Mouse (Mus musculus): Measurements from ENCODE around the gene Fxyd3. TPM values are rescaled to one million over a fixed set of nuclear protein-coding genes. Genes with fewer than 3 reads are reported as not detected.

Fxyd3 gene
- not detected for total RNA-seq (2021)
- long read RNA-seq, experiment 1 = 0 reads
- long read RNA-seq, experiment 2 = 0 reads

DNA sequence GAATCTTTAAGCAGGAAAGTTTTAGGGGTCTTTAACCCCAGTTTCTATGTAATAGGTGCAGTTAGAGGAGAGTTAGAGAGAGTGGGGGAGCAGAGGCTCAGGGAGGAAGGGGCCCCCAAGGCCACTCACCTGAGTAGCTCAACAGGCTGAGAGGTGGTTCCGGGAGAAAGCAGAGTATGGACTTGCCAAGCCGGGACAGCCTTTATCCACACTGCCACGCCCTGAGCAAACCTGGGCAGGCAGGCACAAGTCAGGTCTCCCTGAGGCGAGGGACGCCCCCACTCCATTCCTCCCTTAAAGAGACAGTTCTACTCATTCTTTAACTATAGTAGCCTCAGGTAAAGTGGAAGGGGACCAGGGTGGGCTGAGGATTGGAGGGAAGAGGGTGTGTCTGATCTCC is at the start of gene Fxyd3:
Gene Fxyd3 (minus strand): TSS at position 213 of the 400 bp plus-strand sequence.
- intact Hi-C loops (cut with DNase I) = no loop called here
- no peak for DNase-seq (ENCODE audit: low spot score in 2 of 2)

DNA sequence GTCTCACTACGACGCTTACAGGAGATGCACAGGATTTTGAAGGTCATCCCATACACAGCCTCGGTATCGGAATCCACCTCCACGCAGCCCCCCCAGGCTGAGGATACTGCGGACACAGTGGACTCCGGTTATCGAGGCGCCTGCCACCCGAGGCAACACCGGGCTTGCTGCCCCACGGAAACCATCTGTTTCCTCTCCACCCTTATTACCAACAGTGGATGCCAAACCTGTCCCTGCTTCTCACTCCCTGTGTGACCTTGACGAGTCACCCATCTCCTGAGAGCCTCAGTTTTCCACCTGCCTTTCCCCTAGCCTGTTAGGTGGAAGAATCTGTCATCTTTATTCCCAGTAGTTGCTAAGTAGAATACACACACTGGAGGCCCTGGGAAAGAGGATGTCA is 48.6 kb upstream of the Fxyd3 start:
- intact Hi-C loops (cut with DNase I) = no loop called here
- DNase-seq (ENCODE audit: low spot score in 2 of 2) = no peak

DNA sequence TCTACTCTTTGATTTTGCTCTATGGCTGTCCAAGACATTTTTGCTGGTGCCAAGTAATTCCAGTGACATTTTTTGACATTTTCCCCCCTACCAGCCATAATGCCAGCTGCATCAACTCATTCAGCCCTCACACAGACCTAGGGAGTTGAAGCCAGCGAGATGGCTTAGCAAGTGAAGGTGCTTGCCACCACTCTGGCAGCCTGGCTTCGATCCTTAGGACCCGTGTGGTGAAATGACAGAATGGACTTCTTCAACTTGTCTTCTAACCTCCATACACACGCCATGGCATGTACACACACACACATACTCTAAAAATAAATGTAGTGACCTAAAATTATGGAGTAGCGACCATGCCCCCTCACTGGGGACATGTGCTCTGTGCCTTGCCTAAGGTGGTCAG is 47.9 kb upstream of the Fxyd3 start:
- intact Hi-C loops (cut with DNase I) = no loop called here
- no peak for DNase-seq (ENCODE audit: low spot score in 2 of 2)

DNA sequence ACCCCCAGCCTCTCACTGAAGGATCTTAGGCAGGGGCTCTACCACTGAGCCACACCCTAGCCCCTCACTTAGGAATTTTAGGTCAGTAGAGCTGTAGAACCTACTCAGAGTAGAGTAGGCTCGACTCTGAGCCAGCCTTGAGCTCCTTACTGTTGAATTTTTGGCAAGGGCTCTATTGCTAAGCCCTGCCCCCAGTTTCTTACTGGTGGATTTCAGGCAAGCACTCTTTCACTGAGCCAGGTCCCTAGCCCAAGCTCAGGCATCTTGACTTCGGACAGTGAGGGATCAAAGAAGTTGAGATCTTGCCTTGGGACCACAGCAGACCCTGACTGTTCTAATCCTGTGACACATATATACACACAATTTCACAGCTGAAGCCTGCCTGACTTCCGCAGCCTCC is 47.2 kb upstream of the Fxyd3 start:
- intact Hi-C loops (cut with DNase I) = no loop called here
- no peak for DNase-seq (ENCODE audit: low spot score in 2 of 2)

DNA sequence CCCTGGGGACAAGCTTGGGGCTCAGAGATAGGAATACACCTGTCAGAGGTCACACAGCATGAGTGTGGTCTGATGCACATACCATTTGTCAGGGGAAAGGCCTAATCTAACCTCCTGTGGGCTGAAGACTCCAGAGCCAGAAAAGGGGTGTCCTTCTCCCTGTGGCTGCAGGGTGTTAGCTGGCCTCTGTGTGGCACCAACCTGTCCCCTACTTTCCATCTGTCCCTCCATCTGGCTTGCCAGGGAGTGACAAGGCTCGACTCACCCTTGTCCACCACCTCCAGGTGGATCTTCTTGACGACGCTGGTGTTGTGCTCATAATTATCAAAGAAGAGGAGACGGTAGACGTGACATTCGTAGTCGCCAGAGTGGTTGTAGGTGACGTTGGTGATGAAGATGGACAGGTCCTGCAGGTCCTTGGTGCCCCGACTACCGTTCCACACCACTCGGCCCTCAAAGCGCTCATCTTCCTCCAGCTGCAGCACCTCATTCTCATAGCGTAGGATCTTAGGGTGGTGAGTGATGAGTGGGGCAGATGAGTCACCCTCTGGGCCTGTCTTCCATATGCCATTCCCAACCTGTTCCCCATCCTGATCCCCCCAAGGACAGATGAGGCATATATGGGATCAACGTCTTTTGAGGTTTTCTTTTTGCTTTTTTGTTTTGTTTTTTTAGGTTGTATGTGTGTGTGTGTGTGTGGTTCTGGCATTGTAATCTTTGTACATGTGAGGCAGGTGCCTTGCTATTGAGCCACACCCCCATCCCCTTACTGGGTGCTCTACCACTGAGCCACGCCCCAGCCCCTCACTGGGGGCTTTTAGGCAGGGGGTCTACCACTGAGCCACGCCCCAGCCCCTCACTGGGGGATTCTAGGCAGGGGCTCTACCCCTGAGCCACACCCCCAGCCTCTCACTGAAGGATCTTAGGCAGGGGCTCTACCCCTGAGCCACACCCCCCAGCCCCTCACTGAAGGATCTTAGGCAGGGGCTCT is 46.4 kb upstream of the Fxyd3 start:
- DNase-seq (ENCODE audit: low spot score in 2 of 2) = no peak
- intact Hi-C loops (cut with DNase I) = no loop called here

DNA sequence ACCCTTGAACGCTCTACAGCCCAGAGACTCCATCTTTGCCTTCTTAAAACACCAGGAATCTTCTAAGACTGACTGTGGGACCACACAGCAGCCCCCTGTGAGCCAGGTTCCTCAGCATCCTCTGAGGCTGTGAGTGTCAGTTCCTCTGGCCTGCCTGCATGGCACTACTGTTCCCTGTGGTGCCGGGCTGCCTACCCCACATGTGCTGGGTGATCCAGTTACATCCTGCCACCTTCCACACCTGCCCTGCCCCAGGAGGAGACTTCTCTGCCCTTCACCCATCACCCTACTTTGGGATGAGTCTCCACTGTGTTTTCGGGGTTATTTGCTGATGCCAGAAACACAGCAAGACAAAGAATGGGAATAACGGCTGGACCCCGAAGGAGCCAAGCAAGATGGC is 43.1 kb upstream of the Fxyd3 start:
- DNase-seq (ENCODE audit: low spot score in 2 of 2) = no peak
- intact Hi-C loops (cut with DNase I) = no loop called here

DNA sequence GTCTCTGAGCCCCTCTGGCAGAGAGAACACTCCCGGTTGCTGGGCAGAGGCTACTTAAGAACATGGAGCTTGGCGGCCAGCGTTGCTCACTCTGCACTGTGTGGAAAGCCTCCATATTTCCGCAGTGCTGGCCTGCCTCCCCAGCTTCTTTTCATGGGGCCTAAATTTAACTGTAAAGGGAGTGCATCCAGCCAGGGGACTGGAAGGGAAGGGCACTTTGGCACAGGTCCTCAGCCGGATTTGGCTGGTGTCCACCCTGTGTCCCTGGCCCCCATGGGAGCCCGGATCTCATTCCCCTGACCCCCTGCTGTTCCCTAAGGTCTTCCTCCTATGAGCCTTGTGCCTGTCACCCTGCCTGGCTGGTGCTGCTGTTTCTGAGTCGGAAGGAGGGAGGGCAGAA is 42.0 kb upstream of the Fxyd3 start:
- intact Hi-C loops (cut with DNase I) = no loop called here
- DNase-seq (ENCODE audit: low spot score in 2 of 2) = no peak

DNA sequence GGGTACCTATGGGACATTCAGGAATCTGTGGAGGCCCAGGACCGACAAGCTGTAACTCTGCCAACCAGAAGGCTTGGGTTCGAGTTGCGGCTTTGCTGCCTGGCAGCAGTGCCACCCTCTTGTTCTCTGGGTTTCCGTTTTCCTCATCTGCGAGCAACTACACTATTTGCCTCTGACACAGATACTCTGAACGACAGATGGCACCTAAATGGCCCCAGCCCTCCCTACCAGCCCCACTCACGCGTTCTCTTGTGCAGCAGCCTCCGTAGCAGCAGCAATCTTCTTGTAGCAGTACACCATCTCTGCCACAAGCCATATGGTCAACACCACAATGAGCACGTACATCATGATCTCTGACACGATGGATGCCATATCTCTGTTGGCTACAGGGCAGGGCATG is 41.0 kb upstream of the Fxyd3 start:
- intact Hi-C loops (cut with DNase I) = no loop called here
- no peak for DNase-seq (ENCODE audit: low spot score in 2 of 2)

DNA sequence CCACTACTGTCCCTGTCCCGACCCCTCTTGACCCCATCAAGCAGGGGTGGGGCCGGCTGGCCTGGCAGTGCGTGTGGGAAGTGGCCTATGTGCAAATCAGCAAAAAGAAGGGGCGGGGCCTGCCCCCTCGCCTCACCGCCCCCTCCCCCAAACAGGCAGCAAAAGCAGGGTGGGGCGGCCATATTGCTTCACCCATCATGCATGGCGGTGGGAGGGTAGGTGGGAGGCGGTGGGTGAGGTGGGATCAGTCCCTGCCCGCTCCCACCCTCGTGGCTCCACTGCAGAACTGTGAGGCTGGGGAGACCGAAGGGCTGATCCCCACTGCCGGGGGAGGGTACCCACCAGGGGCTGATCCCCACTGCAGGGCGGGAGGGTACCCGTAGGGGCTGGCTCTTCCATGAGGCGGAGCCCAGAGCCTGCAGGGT is 40.2 kb upstream of the Fxyd3 start:
- intact Hi-C loops (cut with DNase I) = no loop called here
- DNase-seq (ENCODE audit: low spot score in 2 of 2) = no peak

DNA sequence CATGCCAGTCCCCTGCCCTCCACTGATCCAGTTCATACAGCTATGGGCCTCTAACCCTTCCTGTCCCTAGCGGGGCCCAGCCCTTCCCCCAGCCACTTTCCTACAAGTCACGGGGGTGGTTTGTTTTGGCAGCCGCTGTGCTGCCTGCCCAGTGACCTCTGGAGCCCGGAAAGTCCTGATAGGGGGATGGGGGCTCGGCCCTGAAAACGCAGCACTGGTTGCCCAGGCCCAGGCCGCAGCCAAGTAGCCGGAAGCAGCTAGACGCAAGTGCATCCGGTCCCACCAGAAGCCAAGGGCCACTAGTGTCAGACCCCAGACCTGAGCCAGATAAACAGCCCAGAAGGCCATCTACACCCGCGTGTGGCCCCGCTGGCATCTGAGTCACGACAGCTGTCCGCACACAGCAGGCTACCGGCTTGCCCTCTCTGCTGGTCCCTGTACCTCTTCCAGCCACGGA is 39.1 kb upstream of the Fxyd3 start:
- DNase-seq (ENCODE audit: low spot score in 2 of 2) = peak in 1 of 2 experiments; percentile 69
- intact Hi-C loops (cut with DNase I) = no loop called here

DNA sequence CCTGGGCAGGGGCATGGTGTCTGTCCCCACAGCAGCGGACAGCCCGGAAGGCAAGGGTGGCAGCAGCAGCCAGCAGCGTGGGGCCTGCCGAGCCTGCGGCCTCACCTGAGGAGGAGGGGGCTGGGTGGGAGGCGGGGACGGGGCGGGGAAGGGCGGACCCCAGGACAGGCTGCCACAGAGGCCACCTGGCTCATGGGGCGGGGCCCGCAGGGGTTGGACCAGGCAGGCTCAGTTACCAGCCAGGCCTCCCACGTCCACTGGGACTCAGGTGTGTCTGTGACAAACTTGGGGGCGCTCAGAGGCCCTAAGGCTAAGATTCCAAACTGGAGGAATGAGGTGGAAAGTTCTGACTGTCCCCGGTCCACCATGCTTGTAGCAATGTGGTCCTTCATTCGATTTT is 38.7 kb upstream of the Fxyd3 start, which contains the start of gene Hpn:
Gene Hpn (minus strand): TSS at position 109 of the 400 bp plus-strand sequence.
- DNase-seq (ENCODE audit: low spot score in 2 of 2) = no peak
- intact Hi-C loops (cut with DNase I) = no loop called here

DNA sequence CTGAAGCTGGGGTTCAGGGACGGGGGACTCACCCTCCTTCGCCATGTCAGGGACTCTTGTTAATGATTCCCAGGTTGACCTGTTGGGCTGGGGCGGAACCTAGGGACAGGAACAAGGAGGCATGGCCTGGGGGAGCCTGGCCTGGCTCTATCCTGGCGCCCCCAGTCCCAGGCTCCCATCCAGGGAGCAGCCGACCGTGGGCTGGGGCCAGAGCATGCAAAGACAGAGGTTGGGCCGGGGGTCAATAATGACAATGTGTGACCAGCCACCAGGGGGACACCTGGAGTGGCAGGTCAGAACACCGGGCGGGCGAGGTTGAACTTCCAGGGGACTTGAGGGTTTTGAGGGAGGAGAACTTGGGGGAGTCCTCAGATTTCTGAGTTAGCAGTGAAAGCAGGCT is 38.1 kb upstream of the Fxyd3 start:
- DNase-seq (ENCODE audit: low spot score in 2 of 2) = no peak
- intact Hi-C loops (cut with DNase I) = no loop called here

DNA sequence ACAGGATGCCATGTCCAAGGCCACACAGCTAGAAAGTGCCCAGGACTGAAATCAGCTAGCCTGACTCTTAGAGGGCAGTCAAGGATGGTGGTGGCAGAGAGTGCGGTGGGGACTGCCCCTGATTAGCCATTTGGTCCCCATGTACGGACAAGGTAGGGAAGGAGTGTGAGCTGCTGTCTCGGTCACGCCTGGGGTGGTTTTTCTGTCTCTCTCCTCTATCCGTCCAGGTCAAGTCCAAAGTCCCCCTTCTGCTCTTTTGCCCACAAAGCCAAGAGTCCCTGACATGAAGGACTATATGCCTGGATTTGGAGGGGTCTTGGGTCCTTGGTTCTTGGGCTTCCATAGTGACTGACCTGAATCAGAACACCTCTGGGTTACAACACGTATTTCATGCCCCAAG is 37.3 kb upstream of the Fxyd3 start:
- no peak for DNase-seq (ENCODE audit: low spot score in 2 of 2)
- intact Hi-C loops (cut with DNase I) = no loop called here

DNA sequence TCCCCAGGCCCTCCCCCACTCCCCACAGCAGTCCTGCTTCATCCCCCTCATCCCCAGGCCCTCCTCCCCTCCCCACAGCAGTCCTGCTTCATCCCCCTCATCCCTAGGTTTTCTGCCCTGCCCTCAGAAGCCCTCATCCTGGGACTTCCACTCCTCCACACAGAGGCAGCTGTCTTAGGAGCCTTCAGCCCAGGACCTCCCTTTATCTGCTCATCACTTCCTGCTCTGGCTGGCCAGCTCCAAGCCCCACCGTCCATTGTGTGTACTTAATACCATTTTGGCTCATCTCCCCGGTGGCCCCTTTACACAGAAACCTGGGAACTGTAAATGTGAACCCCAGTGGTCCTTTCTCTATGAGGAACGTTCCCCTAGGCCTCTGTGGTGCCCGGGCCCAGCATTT is 35.5 kb upstream of the Fxyd3 start:
- intact Hi-C loops (cut with DNase I) = no loop called here
- no peak for DNase-seq (ENCODE audit: low spot score in 2 of 2)

DNA sequence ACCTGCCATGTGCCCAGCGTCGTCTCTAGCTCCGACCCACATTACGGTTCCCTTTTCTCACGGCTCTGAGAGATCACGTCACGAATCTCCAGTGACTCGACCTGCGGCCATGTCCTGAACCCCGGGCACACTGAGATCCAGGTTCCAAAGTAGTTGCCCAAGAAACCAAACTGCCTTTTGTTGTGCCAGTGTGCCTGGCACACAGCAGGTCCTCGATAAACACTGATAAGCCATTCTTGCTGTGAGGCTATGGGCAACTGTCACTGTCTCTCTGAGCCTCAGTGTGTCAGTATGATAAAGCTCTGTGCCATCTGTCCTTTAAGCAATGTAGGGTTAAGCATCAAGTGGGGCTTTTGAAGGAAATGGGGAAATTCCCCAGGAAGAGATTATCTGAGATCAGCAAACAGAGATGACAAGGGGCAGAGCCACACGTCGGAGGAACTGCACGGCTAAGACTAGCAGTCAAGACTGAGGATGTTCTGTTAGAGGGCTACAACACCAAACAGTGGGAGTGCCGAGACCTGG is 34.4 kb upstream of the Fxyd3 start:
- DNase-seq (ENCODE audit: low spot score in 2 of 2) = no peak
- intact Hi-C loops (cut with DNase I) = no loop called here

DNA sequence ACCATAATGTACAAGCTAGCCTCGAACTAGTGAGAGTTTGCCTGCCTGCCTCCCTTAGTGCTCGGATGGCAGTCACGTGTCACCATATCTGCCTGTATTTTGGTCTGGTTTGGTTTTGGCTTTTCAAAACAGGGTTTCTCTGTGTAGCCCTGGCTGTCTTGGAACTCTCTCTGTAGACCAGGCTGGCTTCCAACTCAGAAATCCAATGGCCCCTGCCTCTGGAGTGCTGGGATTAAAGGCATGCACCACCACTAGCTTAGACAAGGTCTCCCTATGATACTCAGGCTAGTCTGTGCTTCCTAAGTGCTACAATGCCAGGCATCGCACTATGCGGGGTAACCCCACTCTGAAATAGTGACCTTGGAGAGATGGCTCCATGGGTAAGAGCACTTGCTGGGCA is 33.3 kb upstream of the Fxyd3 start:
- intact Hi-C loops (cut with DNase I) = no loop called here
- DNase-seq (ENCODE audit: low spot score in 2 of 2) = no peak

DNA sequence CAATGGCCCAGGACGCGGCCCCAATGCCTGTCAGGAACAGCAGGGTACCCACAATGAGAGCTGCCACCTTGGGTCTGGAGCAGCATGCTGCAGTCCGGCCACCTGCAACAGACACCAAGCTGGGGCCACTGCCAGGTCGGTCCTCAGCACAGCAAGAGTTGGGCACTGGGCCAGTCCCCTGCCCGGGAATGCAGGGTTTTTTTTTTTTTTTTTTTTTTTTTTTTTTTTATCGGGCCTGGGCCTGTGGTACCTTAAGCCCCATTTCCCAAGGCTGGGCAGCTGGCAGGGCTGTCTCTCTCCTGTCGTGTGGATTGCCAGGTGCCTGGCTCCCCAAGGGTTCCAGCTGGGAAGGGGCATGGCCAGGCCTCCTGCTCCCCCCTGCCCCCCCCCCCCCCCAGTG is 32.6 kb upstream of the Fxyd3 start:
- DNase-seq (ENCODE audit: low spot score in 2 of 2) = no peak
- intact Hi-C loops (cut with DNase I) = no loop called here

DNA sequence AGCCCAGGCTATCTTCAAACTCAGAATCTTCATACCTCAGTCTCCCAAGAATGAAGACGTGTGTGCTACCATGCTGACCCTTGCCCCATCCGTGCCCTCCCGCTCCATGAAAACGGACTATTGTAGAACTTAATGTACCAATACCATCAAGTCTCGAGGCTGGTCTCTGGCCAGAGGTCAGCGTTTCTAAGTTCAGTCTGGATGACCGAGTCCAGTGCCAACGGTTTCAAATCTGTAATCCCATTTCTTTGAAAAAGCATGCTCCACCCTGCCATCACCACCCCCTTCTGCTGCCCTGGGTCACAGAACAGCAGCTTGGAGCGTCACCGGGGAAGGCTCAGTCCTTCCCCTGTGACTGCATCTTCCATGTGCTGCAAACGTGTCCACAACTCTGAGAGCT is 31.3 kb upstream of the Fxyd3 start:
- DNase-seq (ENCODE audit: low spot score in 2 of 2) = no peak
- intact Hi-C loops (cut with DNase I) = no loop called here

DNA sequence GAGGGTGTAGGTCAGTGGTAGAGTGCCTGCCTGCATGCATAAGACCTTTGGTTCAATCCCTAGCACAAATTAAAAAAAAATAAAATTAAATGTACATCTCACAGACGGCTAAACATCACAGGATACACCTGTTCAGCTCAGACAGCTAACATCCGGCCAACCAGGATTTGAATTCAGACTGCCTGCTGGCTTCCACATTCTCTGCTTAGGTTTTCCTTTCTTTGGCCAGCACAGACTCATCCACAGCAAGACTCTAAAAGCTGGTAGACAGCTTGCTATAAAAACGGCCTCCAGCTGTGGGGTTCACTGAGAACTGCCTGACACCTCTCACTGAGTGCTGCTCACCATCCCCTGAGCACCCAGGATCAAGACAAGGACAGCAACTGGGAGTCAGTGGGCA is 29.7 kb upstream of the Fxyd3 start:
- intact Hi-C loops (cut with DNase I) = no loop called here
- no peak for DNase-seq (ENCODE audit: low spot score in 2 of 2)

DNA sequence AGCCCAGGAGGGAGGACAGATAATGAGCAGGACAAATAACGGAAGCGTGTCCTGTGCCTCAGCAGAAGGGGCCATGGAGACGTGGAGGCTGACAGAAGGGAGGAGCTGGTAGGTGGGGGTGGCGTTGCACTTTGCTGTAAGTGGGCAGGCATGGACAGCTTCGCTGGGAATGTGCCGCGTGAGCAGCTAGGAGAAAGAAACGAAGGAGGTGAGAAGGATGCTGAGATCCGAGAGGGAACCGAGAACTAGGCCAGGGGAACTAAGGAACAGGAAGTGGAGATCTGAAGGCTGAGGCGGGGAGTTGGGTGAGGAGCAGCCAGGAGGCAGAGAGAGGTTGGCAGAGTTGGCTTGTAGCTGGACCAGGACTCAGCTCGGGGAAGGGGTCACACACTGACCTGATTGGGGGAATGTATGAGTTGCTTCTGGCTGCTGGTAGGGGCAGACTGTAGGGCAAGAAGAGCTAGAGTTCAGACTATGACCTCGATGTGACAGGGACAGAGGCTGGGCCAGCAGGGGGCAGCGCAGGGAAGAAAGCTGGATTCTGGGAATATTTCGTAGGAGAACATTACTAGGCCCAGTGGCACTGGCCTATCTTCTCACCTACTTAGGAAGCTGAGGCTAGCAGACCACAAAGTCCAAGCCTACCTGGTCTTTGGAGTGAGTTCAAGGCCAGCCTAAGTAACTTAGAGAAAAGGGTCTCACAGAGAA is 28.7 kb upstream of the Fxyd3 start:
- peak; percentile 56 to 73 for DNase-seq (ENCODE audit: low spot score in 2 of 2)
- intact Hi-C loops (cut with DNase I) = no loop called here
